Mouse (Mus musculus): Measurements from ENCODE around the gene Etv4.

Etv4 gene

DNA sequence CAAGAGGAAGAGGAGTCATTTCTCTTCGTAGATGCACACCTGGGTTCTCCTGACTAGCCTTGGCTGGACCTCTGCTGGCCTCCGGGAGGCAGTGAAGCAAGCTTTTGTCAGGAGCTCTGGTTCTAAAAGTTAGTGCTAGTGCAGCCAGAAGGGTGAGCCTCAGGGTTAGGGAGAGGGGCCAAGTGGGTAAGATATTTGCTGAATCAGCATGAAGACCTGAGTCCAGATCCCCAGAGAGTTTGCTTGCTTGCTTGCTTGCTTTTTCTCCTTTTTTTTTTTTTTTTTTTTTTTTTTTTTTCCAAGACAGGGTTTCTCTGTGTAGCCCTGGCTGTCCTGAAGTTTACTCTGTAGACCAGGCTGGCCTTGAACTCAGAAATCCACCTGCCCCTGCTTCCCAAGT is 12.2 kb upstream of the Etv4 start:
- in situ Hi-C loops (cut with MboI; ENCODE audit: low pct_unique_long_range_greater_than_20kb in 1 of 2, low sequenced_read_pairs in 2 of 2, unreplicated experiment in 1 of 2) = no loop called here

DNA sequence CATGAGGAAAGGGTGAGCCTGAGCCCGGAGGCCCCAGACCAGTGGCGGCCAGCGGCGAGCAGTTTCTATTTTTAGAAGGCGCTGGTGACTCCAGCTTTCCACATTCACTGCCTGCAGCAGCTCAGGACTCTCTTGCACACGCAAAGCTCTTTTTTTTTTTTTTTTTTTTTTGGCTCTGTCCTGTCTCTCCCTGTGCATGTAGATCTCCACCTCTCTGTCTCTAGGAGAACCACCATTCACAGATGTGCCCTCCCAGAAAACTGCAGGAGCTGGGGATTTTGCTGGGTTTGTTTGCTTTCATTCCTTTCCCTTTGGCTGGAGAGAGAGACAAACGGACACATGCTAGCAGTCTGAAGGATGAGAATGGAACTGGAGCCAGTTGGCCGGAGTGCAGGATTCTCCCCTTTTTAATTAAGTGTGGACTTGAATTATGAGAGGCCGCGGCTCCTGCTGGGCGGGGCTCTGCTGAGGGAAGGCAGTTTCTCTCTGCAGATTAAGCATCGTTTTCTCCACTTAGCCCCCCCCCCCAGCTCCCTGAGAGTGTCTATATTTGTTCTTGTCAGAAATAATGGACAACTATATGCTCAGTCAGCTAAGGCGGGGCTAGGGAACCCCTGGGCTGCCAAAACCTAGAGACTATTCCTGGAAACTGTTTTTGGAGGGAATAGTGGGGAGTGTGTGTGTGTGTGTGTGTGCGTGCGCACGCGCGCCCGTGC is 5.8 kb upstream of the Etv4 start:
- in situ Hi-C loops (cut with MboI; ENCODE audit: low pct_unique_long_range_greater_than_20kb in 1 of 2, low sequenced_read_pairs in 2 of 2, unreplicated experiment in 1 of 2) = no loop called here

DNA sequence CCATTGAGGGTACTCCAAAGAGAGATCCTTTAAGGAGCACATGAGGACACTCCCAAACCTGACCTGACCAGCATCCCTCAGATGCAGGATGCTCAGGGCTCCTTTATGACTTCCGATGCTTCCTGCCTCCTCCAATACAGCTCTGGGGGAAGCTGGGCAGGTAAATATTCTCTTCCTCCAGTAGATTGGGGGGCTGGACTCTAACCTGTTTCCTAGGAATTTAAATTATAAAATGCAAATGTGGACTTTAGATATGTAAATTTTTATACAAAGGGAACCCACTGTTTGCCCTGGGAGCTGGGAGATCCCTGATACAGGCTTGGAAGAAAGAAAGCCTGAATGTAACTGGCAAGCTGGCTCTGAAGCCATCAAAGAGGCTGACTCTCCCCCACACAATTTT is 2.3 kb upstream of the Etv4 start:
- in situ Hi-C loops (cut with MboI; ENCODE audit: low pct_unique_long_range_greater_than_20kb in 1 of 2, low sequenced_read_pairs in 2 of 2, unreplicated experiment in 1 of 2) = no loop called here

DNA sequence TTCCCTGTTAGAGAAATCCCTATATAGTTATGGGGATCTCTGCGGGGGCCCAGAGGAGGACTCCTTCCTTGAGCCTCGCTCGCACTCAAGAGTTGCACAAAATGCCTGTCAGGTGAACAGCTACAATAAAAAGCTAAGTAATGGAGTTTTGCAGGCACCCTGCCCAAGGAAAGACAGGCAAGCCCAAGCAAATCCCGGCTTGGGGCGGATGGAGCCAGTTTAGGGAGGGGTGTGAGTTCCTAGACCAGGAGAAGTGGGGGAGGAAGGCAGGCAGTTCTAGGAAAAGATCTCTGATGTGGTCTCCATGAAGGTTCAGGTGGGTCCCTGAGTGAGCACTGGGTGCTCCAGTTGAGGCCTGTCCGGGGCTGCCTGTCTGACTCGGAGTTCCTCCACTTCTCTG is 1.5 kb upstream of the Etv4 start:
- in situ Hi-C loops (cut with MboI; ENCODE audit: low pct_unique_long_range_greater_than_20kb in 1 of 2, low sequenced_read_pairs in 2 of 2, unreplicated experiment in 1 of 2) = no loop called here

DNA sequence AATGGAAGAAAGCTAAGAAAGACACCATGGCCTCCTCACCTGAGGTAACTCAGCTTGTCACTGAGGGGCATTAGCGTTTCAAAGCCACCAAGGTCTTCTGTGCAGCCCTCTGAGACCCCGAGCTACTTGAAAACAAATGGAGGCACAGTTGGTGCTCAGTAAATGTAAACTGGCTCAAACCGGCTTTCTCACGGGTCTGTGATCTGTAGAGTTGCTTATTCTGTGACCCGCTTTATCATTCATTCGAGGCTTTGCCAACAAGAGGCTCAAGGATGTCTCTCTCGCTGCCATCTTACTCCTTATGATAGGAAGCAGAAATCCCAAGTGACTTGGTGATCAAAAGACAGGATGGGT is 658 bp upstream of the Etv4 start:
- in situ Hi-C loops (cut with MboI; ENCODE audit: low pct_unique_long_range_greater_than_20kb in 1 of 2, low sequenced_read_pairs in 2 of 2, unreplicated experiment in 1 of 2) = no loop called here

DNA sequence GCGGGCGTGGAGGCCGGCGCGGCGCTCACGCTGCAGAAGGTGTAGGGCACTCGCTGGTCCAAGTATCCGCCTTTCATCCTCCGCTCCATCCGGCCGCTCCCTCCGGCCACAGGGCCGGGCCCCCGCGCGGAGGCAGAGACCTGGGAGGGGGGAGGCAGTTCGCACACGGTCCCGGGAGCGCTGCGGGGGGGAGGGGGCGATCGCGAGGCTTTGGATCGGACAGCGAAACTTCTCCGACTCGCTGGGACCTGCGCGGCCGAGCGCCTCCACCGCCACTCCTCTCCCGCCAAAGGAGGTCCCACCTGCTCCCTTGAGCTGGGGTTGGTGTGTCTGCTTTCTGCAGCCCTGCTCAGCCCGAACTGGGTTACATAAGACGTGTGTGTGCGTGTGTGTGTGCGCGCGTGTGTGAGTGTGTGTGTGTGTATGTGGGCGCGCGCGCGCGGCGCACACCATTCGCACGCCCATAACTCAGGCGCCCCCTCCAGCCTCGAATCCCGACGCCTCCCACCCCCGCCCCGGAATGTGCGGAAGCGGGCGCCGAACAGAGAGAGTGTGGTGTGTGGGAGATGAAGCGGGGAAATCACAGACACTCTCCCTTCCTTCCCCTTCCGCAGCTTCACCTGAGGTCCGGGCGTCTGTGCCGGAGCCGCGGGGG is 556 bp downstream of the Etv4 start:
- in situ Hi-C loops (cut with MboI; ENCODE audit: low pct_unique_long_range_greater_than_20kb in 1 of 2, low sequenced_read_pairs in 2 of 2, unreplicated experiment in 1 of 2) = no loop called here

DNA sequence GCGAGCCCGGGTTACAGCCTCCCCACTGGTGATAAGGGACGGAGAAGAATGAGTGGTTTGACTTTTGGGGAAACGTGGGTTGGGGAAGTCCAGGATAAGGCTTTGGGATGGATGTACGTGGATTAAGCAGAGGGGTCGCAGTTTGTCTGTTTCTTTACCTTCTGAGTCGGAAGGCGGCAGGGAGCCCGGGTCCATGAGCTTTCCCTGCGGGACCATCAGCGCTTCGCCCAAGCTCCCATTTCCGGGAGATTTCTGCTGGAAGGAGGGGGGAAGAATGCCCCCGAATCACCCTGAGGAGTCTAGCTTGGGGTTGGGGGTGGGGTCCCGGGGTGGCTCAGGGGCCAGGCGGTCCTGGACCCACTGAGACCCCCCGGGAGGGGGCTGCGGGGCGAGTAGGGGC is 1.1 kb downstream of the Etv4 start:
- in situ Hi-C loops (cut with MboI; ENCODE audit: low pct_unique_long_range_greater_than_20kb in 1 of 2, low sequenced_read_pairs in 2 of 2, unreplicated experiment in 1 of 2) = no loop called here

DNA sequence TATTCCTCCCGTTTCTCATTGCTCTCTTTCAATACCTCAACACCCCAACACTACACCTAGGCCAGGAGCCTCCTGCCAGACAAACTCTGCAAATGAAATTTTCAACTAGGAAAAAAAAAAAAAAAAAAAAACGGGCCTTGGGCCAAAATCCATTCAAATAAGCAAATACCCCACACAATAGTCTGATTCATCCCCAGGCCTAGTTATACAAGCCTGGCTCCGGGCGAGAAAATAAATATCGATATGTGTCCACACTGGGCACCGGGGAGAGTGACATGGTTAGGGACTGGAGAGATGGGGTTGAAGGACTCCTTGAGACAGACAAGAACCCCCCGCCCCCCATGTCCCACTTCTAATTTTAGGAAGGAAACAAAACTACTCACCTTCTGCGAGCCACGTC is 1.6 kb downstream of the Etv4 start:
- in situ Hi-C loops (cut with MboI; ENCODE audit: low pct_unique_long_range_greater_than_20kb in 1 of 2, low sequenced_read_pairs in 2 of 2, unreplicated experiment in 1 of 2) = no loop called here

DNA sequence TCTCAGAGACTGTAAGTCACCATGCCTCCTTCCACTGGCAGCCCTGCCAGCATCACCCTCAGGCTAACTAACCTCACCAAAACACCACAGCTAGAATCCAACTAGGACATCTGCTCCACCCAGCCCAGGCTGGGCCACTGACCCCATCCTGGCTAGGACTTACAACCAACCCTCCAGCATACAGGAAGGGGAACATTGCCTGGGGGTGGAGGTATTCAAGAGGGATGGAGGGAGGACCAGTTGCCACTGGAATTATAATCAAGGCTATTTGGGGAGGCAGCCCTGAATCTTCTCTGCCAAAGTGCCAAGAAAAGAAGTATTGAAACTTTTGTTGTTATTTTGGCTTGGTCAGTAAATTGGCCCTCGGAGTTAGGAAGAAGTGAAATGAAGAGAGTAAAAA is 2.0 kb downstream of the Etv4 start:
- in situ Hi-C loops (cut with MboI; ENCODE audit: low pct_unique_long_range_greater_than_20kb in 1 of 2, low sequenced_read_pairs in 2 of 2, unreplicated experiment in 1 of 2) = no loop called here

DNA sequence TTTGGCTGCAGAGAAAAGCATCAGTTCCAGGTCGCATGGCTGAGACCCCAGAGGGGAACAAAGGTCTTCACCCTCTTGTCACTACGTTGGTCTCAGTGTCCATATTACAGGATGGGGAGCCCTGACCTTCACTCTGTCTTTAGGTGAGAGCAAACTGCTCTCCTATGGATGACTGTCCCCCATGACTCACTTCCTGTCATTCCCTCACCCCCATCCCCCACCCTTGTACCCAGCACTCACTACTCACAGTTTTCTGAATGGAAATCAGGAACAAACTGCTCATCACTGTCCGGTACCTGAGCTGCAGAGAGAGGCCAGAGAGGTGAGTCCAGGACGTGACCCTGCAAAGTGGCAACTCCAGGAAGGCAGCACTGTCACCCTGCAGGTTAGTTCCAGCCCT is 8.3 kb downstream of the Etv4 start:
- in situ Hi-C loops (cut with MboI; ENCODE audit: low pct_unique_long_range_greater_than_20kb in 1 of 2, low sequenced_read_pairs in 2 of 2, unreplicated experiment in 1 of 2) = no loop called here

DNA sequence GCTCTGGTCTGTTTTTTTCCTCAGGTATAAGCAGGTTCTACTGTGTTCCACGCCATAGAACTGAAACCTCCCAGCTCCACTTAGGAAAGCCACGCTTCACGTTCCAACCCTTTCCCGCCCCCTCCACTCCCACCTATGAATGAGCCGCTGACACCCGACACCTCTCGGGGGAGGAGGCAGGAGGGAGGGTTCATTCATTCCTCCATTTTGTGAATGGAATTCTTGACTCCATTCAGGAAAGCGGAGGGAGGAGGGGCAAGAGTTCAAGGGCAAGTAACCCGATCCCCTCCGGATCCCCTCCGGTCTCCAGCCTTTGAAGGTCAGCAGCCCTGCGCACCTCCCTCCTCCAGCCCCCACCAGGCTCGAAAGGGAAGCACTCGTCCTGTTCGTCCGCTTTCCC is 12.7 kb downstream of the Etv4 start:
- in situ Hi-C loops (cut with MboI; ENCODE audit: low pct_unique_long_range_greater_than_20kb in 1 of 2, low sequenced_read_pairs in 2 of 2, unreplicated experiment in 1 of 2) = no loop called here

DNA sequence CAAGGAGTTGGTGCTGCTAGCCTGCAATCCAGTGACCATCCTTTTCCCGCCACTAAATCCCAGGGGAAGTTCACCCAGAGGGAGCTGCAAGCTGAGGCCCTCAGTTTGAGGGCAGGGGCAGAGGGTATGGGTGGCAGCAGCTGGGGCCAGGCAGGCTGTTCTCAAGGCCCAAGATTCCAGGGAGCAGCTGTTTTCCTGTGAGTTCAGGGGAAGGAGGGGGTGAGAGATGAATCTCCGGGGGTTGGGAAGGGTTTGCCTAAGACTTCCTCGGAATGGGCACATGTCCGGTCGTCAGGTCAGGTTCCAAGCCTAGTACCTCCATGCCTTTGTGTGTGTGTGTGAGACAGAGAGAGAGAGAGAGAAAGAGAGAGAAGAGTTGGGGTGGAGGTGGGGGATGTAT is 13.1 kb downstream of the Etv4 start:
- in situ Hi-C loops (cut with MboI; ENCODE audit: low pct_unique_long_range_greater_than_20kb in 1 of 2, low sequenced_read_pairs in 2 of 2, unreplicated experiment in 1 of 2) = no loop called here

DNA sequence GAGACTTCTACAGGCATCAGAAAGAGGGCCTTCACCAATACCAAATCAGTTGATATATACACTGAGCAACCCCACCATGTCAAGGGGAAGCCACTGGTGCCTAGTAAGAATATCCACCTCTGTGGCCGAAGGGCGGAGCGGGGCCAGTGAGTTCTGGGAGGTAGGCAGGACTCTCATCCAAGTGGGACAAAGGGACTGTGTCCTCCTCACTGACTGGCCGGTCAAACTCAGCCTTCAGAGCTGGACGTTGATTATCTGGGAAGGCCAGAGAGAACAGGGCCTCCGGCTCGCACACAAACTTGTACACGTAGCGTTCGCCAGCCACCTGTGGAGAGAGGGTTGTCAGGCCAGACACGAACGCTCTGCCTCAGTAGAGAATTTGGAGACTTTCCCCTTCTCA is 14.9 kb downstream of the Etv4 start:
- in situ Hi-C loops (cut with MboI; ENCODE audit: low pct_unique_long_range_greater_than_20kb in 1 of 2, low sequenced_read_pairs in 2 of 2, unreplicated experiment in 1 of 2) = no loop called here

DNA sequence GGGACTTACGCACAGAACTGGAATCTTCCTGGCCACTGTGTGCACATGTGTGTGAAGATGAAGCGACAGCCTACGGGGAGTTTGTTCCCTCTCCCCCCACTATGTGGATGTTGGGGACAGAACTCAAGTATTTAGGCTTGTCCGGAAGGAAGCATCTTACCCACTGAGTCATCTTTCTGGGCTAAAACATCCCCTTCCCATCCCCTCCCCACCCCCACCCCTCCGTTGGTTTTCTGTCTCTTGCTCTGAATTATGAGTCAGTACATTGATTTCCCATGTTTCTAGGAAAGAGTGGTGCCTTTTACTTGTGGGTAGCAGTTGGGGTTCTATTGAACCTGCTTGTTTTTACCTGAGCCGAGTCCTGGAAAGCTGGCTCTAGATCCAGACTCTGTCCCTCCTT is 16.4 kb downstream of the Etv4 start:
- in situ Hi-C loops (cut with MboI; ENCODE audit: low pct_unique_long_range_greater_than_20kb in 1 of 2, low sequenced_read_pairs in 2 of 2, unreplicated experiment in 1 of 2) = no loop called here

DNA sequence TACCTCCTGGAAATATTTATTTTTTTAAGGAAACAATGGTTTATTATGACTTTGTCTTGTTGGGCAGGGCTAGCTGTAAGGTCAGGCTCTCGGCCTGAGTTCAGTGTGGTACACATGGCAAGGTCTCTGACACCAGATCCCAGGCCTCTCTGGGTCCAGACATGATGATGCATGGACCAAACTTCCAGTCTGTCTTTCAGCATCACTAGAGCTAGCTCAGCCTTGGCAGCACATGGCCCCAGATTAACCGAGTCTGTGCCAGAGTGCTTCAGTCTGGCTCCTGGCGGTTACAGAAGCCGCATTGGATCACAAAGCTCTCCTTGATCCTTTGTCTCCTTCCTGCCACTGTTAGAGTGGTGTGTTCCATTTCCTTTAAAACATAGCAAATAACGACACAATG is 17.8 kb downstream of the Etv4 start:
- in situ Hi-C loops (cut with MboI; ENCODE audit: low pct_unique_long_range_greater_than_20kb in 1 of 2, low sequenced_read_pairs in 2 of 2, unreplicated experiment in 1 of 2) = no loop called here

DNA sequence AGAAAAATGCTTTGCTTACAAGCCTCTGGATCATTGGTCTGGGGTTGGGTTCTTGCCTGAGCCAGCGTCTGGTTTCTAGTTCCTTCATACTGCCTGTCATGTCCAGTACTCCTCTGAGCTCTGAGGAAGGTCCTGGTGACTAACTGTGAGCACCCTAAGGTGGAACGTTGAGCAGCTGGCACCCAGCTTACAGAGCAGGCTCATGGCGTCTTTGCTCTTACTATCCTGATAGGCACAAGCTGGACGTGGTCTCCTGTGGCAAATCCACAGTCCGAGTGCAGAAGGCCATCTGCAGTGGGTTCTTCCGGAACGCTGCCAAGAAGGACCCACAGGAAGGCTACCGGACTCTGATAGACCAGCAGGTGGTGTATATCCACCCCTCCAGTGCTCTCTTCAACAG is 20.6 kb downstream of the Etv4 start:
- in situ Hi-C loops (cut with MboI; ENCODE audit: low pct_unique_long_range_greater_than_20kb in 1 of 2, low sequenced_read_pairs in 2 of 2, unreplicated experiment in 1 of 2) = no loop called here

DNA sequence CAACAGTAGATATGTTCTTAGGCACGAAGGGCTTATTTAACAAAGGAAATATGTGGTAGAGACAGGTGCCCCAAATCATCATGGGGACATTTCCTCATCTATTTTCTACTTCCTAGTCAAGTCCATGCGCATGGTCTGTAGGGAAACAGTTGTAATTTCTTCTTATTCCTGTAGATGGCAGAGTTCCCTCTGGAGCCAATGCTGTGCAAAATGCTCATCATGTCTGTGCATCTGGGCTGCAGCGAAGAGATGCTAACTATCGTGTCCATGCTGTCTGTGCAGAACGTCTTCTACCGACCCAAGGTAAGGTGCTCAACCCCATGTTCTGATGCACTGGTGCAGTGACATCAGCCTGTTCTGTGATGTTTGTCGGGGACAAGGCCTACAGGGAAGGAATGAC is 21.4 kb downstream of the Etv4 start:
- in situ Hi-C loops (cut with MboI; ENCODE audit: low pct_unique_long_range_greater_than_20kb in 1 of 2, low sequenced_read_pairs in 2 of 2, unreplicated experiment in 1 of 2) = no loop called here

DNA sequence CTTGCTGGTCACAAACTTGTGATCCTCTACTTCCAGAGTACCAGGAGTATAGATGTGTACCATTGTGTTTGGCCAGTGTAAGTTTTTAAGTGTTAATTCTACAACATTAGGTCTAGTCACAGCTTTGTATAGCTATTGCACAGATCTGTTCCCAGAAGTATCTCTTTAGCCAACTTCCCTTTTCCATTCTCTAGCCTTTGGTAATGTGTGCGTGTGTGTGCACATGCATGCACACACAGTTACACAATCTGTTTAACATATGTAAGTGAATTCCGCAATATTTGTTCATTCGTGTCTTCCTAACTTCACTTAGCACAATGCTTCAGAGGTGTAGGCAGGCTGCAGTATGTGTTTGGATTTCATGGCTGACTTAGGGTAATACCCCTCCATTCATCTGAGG is 25.6 kb downstream of the Etv4 start:
- in situ Hi-C loops (cut with MboI; ENCODE audit: low pct_unique_long_range_greater_than_20kb in 1 of 2, low sequenced_read_pairs in 2 of 2, unreplicated experiment in 1 of 2) = no loop called here

DNA sequence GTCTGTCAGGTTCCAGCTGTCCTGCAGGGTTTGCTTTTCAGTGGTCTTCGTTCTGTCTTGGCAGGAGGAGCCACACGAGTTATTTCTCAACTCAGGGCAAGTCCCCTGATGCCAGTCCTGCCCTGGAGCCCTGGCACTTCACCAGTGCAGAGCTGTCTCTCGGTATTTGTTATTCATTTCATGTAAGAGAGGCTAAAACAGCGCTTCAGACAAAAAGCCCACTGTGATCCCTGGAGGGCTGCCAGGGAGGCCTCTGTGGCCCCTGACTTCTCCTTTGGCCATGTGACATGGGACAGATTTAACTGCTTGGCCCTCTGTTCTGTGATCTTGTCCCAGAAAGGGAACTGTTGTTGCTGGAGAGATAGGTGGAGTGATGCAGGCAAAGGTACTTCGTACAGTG is 26.7 kb downstream of the Etv4 start:
- in situ Hi-C loops (cut with MboI; ENCODE audit: low pct_unique_long_range_greater_than_20kb in 1 of 2, low sequenced_read_pairs in 2 of 2, unreplicated experiment in 1 of 2) = no loop called here

DNA sequence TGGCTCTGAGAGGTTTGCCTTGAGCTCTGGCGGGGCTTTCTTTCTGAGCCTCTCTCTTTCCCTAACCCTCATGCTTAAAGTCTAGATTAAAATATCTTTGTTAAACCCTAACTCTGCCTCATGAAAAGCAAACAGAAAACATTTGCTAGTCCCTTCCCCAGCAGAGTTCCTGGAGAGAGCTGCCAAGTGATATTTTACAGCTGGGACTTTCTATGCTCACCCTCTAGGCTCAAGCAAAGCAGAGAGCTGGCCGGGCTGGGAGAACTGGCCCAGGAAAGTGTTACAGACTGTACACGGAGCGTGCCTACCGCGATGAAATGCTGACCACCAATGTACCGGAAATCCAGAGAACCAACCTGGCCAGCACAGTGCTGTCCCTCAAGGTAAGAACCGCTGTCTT is 27.8 kb downstream of the Etv4 start:
- in situ Hi-C loops (cut with MboI; ENCODE audit: low pct_unique_long_range_greater_than_20kb in 1 of 2, low sequenced_read_pairs in 2 of 2, unreplicated experiment in 1 of 2) = no loop called here

DNA sequence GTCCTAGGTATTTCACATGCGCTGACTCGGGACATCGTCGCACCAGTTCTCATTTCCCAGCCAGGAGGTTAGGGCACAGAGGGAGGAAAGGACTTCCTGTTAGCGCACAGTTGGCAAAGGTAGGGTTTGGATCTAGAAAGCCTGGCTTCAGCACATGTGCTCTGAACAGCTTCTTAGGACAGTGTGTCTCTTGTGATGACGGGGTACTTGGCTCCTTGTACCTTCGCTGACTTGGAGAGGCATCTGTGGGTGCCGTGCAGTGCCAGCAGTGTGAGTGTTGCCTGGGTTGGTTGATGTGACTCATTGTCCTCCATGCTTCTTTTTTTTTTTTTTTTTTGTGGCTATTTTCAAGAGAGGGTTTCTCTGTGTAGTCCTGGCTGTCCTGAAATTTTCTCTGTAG is 28.6 kb downstream of the Etv4 start:
- in situ Hi-C loops (cut with MboI; ENCODE audit: low pct_unique_long_range_greater_than_20kb in 1 of 2, low sequenced_read_pairs in 2 of 2, unreplicated experiment in 1 of 2) = no loop called here
